In genomic region chr12:40838338-40838695, GRCm38 (mm10) we compare ENCODE assay signal across 14 mouse cellular contexts.
DNase-seq lines count a peak whose midpoint lies in the region; ATAC-seq lines count a peak whose summit lies in the region.
"Had no signal": no experiment of that assay in that cellular context is flagged by ENCODE, and none has a peak within 500 bp of the region (broad histone marks: within the 10 kb centered on the region; RNA-seq: fewer than 3 reads in every experiment).

No protein-coding gene starts in this region.

- H3K36me3 ChIP-seq in forebrain, embryonic 16.5 days (ENCODE audit: control insufficient read depth, insufficient read depth), result peaks cover 3% of the 10 kb centered on the region; the same call in 1 of the 2 replicates
- H3K36me3 ChIP-seq in forebrain, embryonic 10.5 days (replicated peaks), result peaks cover 9% of the 10 kb centered on the region; the same call in 1 of the 2 replicates
- peaks cover 48% of the 10 kb centered on the region for H3K36me3 ChIP-seq in neural tube, embryonic 13.5 days
- H3K36me3 ChIP-seq in neural tube, embryonic 15.5 days, result peaks cover 19% of the 10 kb centered on the region
- H3K36me3 ChIP-seq: embryonic facial prominence, embryonic 15.5 days; G1E had no signal

- H3K9me3 ChIP-seq in forebrain, embryonic 16.5 days (ENCODE audit: control insufficient read depth, low read length), result no peaks in the 10 kb centered on the region
- peaks cover 5% of the 10 kb centered on the region; the same call in 1 of the 2 replicates for H3K9me3 ChIP-seq in forebrain, embryonic 10.5 days
- no peaks in the 10 kb centered on the region for H3K9me3 ChIP-seq in neural tube, embryonic 13.5 days
- H3K9me3 ChIP-seq in neural tube, embryonic 15.5 days (replicated peaks), result no peaks in the 10 kb centered on the region
- H3K9me3 ChIP-seq: embryonic facial prominence, embryonic 15.5 days; G1E; heart, embryonic 13.5 days; limb, embryonic 13.5 days; megakaryocyte, embryonic 14.5 days had no signal

- ATAC-seq in forebrain, embryonic 16.5 days, result no peak
- ATAC-seq in neural tube, embryonic 13.5 days (ENCODE audit: low read depth), result no peak; the same call in 1 of the 2 replicates
- ATAC-seq in neural tube, embryonic 15.5 days (ENCODE audit: low FRiP score), result no peak

- H3K4me2 ChIP-seq in forebrain, embryonic 16.5 days (ENCODE audit: low read length), result no peak overlapping the region
- no peak overlapping the region for H3K4me2 ChIP-seq in neural tube, embryonic 13.5 days
- H3K4me2 ChIP-seq in neural tube, embryonic 15.5 days, result no peak overlapping the region
- H3K4me2 ChIP-seq: embryonic facial prominence, embryonic 15.5 days; heart, embryonic 13.5 days; limb, embryonic 13.5 days had no signal

- peaks cover 27% of the 10 kb centered on the region for H3K4me1 ChIP-seq in forebrain, embryonic 16.5 days (replicated peaks; ENCODE audit: control insufficient read depth, insufficient read depth, low read length)
- H3K4me1 ChIP-seq in forebrain, embryonic 10.5 days, result peaks cover 22% of the 10 kb centered on the region
- H3K4me1 ChIP-seq in neural tube, embryonic 13.5 days (replicated peaks), result peaks cover 26% of the 10 kb centered on the region
- peaks cover 20% of the 10 kb centered on the region for H3K4me1 ChIP-seq in neural tube, embryonic 15.5 days
- H3K4me1 ChIP-seq: megakaryocyte, embryonic 14.5 days had no signal

- H3K27me3 ChIP-seq in forebrain, embryonic 16.5 days (replicated peaks; ENCODE audit: control insufficient read depth, insufficient read depth, low read length), result no peaks in the 10 kb centered on the region
- H3K27me3 ChIP-seq in forebrain, embryonic 10.5 days (ENCODE audit: poor library complexity, severe bottlenecking), result peaks cover 74% of the 10 kb centered on the region
- no peaks in the 10 kb centered on the region for H3K27me3 ChIP-seq in neural tube, embryonic 13.5 days
- H3K27me3 ChIP-seq in neural tube, embryonic 15.5 days (replicated peaks), result no peaks in the 10 kb centered on the region
- H3K27me3 ChIP-seq: embryonic facial prominence, embryonic 15.5 days; heart, embryonic 13.5 days; limb, embryonic 13.5 days; megakaryocyte, embryonic 14.5 days had no signal

- H3K4me3 ChIP-seq in forebrain, embryonic 16.5 days (replicated peaks; ENCODE audit: low read length), result no peak overlapping the region
- H3K4me3 ChIP-seq in forebrain, embryonic 10.5 days, result no peak overlapping the region
- no peak overlapping the region for H3K4me3 ChIP-seq in neural tube, embryonic 13.5 days
- no peak overlapping the region for H3K4me3 ChIP-seq in neural tube, embryonic 15.5 days (replicated peaks)
- H3K4me3 ChIP-seq: embryonic facial prominence, embryonic 15.5 days; heart, embryonic 13.5 days; limb, embryonic 13.5 days; megakaryocyte, embryonic 14.5 days had no signal

- peak overlapping the region; percentile 38 for H3K27ac ChIP-seq in forebrain, embryonic 16.5 days (ENCODE audit: low read length)
- H3K27ac ChIP-seq in forebrain, embryonic 10.5 days, result no peak overlapping the region
- peak overlapping the region; percentile 59 for H3K27ac ChIP-seq in neural tube, embryonic 13.5 days (replicated peaks)
- no peak overlapping the region for H3K27ac ChIP-seq in neural tube, embryonic 15.5 days (replicated peaks)
- H3K27ac ChIP-seq: embryonic facial prominence, embryonic 15.5 days; limb, embryonic 13.5 days; liver, embryonic 14.5 days had no signal

- intact Hi-C loops in left cerebral cortex, postnatal 4 days (cut with DNase I), result loop anchor here (2.0 kb wide), 1 partner anchor 644 kb away; no protein-coding TSS in a partner anchor
- intact Hi-C loops in left cerebral cortex, postnatal 14 days (cut with DNase I), result no loop called here

- WGBS in forebrain, embryonic 16.5 days, result 26% methylated on average over 2 of the region's 2 CpGs
- WGBS in forebrain, embryonic 10.5 days, result 67% methylated on average over 2 of the region's 2 CpGs
- WGBS in neural tube, embryonic 13.5 days, result 60% methylated on average over 2 of the region's 2 CpGs
- WGBS in neural tube, embryonic 15.5 days, result 40% methylated on average over 2 of the region's 2 CpGs

- peak; percentile 30 for DNase-seq in cerebellum, adult 11-12 months
- no peak for DNase-seq in cerebellum, postnatal 4 days (ENCODE audit: low spot score in 2 of 2)
- no peak for DNase-seq in forebrain, embryonic 10.5 days (ENCODE audit: extremely low spot score, low spot score)
- DNase-seq in left cerebral cortex, postnatal 4 days, result peak; percentile 31
- DNase-seq in left cerebral cortex, postnatal 14 days (ENCODE audit: low spot score in 2 of 2), result no peak

- H3K9ac ChIP-seq in forebrain, embryonic 16.5 days (replicated peaks; ENCODE audit: low read depth, low read length), result no peak overlapping the region
- H3K9ac ChIP-seq in neural tube, embryonic 13.5 days, result no peak overlapping the region
- no peak overlapping the region for H3K9ac ChIP-seq in neural tube, embryonic 15.5 days (replicated peaks)
- H3K9ac ChIP-seq: embryonic facial prominence, embryonic 15.5 days; heart, embryonic 13.5 days; limb, embryonic 13.5 days; liver, embryonic 14.5 days had no signal

Comparison
In these comparisons a context has a peak if more than half of its experiments do, and no peak if none do; other contexts are left out.
1. DNase-seq: peak in cerebellum, adult 11-12 months (single experiment) and left cerebral cortex, postnatal 4 days (single experiment); none in cerebellum, postnatal 4 days (0 of 2), forebrain, embryonic 10.5 days (single experiment) and left cerebral cortex, postnatal 14 days (0 of 2).
2. H3K27ac ChIP-seq: peak in forebrain, embryonic 16.5 days (single experiment) and neural tube, embryonic 13.5 days (single experiment); none in forebrain, embryonic 10.5 days (single experiment) and neural tube, embryonic 15.5 days (single experiment).